Comparison of ENCODE assay signal across 9 mouse cellular contexts in the genomic region with DNA sequence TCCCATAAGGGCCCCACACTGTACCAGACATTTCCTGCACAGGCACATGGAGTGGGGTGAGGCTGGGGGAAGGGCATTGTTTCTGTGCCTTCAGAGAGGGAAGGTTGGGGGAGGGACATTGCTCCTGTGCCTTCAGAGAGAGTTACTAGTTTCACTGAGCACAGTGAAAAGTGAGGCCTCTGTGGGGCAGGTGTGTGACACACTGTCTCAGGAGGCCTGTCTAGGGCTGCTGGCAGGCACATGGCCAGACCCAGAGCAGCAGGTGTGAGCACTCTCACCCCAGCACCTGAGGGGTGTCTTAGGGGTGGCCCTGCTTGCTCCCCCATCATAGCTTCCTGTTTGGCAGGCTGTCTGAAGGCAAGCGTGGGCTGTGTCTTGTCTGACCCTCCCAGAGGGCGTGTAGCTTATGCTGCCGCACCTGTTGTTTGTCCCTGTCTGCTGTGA. TPM values are rescaled to one million over a fixed set of nuclear protein-coding genes. Genes with fewer than 3 reads are reported as not detected.
DNase-seq lines count a peak whose midpoint lies in the region; ATAC-seq and TF ChIP-seq lines count a peak whose summit lies in the region.
"Had no signal": no experiment of that assay in that cellular context is flagged by ENCODE, and none has a peak within 500 bp of the region (broad histone marks: within the 10 kb centered on the region; RNA-seq: fewer than 3 reads in every experiment).

No protein-coding gene starts in this region.

- peak overlapping the region; percentile 93 for H3K4me2 ChIP-seq in liver, embryonic 11.5 days
- no peak overlapping the region for H3K4me2 ChIP-seq in midbrain, postnatal 0 days (ENCODE audit: low read depth, low read length, poor library complexity, severe bottlenecking)

- H3K9ac ChIP-seq in liver, embryonic 11.5 days (ENCODE audit: low read depth, low read length), result peak overlapping the region; percentile 53; the same call in 1 of the 2 replicates
- no peak overlapping the region for H3K9ac ChIP-seq in midbrain, postnatal 0 days (replicated peaks; ENCODE audit: low read length, poor library complexity, severe bottlenecking)

- DNase-seq in gastrocnemius, postnatal 25 days, result peak; percentile 39
- DNase-seq in gastrocnemius, postnatal 14 days, result no peak
- no peak for DNase-seq in liver, embryonic 11.5 days (ENCODE audit: low spot score)
- no peak for DNase-seq in midbrain, postnatal 0 days (ENCODE audit: low spot score)
- DNase-seq in urinary bladder, postnatal 4 days (ENCODE audit: low spot score in 2 of 2), result no peak
- DNase-seq in embryo, embryonic 10.5 days (ENCODE audit: low spot score), result no peak

- 28% methylated on average over 3 of the region's 3 CpGs for WGBS in bone marrow, adult 2 months
- WGBS in liver, embryonic 11.5 days, result 57% methylated on average over 3 of the region's 3 CpGs
- WGBS in small intestine, adult 2 months, result 19% methylated on average over 3 of the region's 3 CpGs
- WGBS in midbrain, postnatal 0 days, result 92% methylated on average over 3 of the region's 3 CpGs

- H3K27ac ChIP-seq in bone marrow, adult 2 months (ENCODE audit: control insufficient read depth, insufficient read depth, low read depth, low read length, poor library complexity), result peak overlapping the region; percentile 83
- 0 out of 2 replicates have a peak overlapping the region, but pooled peaks have one; percentile 36 for H3K27ac ChIP-seq in liver, embryonic 11.5 days (ENCODE audit: low read depth, low read length)
- H3K27ac ChIP-seq in small intestine, adult 2 months (ENCODE audit: insufficient read depth, low read depth, low read length), result peak overlapping the region; percentile 32
- no peak overlapping the region for H3K27ac ChIP-seq in midbrain, postnatal 0 days (ENCODE audit: low read depth, low read length)

- TF ChIP-seq POLR2A in bone marrow, adult 2 months (IDR thresholded peaks at IDR 0.05; ENCODE audit: borderline replicate concordance, control insufficient read depth, low read depth, low read length), result peak; percentile 48; the same call in 1 of the 2 replicates
- 0 out of 2 replicates have a peak, but pooled peaks have one; percentile 19 for TF ChIP-seq POLR2A in small intestine, adult 2 months (IDR thresholded peaks at IDR 0.05; ENCODE audit: low read depth, low read length)

- peaks cover 40% of the 10 kb centered on the region for H3K4me1 ChIP-seq in bone marrow, adult 2 months (ENCODE audit: control insufficient read depth, insufficient read depth, low read length)
- H3K4me1 ChIP-seq in liver, embryonic 11.5 days (replicated peaks; ENCODE audit: control insufficient read depth, insufficient read depth, low read length), result peaks cover 74% of the 10 kb centered on the region
- peaks cover 63% of the 10 kb centered on the region for H3K4me1 ChIP-seq in small intestine, adult 2 months (ENCODE audit: control insufficient read depth, insufficient read depth, insufficient read length, low read length)
- H3K4me1 ChIP-seq in midbrain, postnatal 0 days (ENCODE audit: insufficient read depth, low read length), result peaks cover 12% of the 10 kb centered on the region; the same call in 1 of the 2 replicates

- ATAC-seq in liver, embryonic 11.5 days (replicated peaks; ENCODE audit: low FRiP score), result no peak
- no peak for ATAC-seq in midbrain, postnatal 0 days (ENCODE audit: low FRiP score)

- intact Hi-C loops in gastrocnemius, postnatal 14 days (cut with DNase I; ENCODE audit: low total_unique reads), result no loop called here

- TF ChIP-seq CTCF in bone marrow, adult 2 months (IDR thresholded peaks at IDR 0.05; ENCODE audit: control insufficient read depth, insufficient read depth, low read length), result no peak
- TF ChIP-seq CTCF in small intestine, adult 2 months (IDR thresholded peaks at IDR 0.05; ENCODE audit: extremely low read depth, insufficient read length, insufficient replicate concordance, low read depth, low read length), result no peak
- TF ChIP-seq CTCF in midbrain, postnatal 0 days (IDR thresholded peaks at IDR 0.05), result no peak

- no peaks in the 10 kb centered on the region for H3K9me3 ChIP-seq in liver, embryonic 11.5 days (ENCODE audit: control insufficient read depth, low read length)
- no peaks in the 10 kb centered on the region for H3K9me3 ChIP-seq in midbrain, postnatal 0 days (ENCODE audit: low read length)

- no peaks in the 10 kb centered on the region for H3K27me3 ChIP-seq in liver, embryonic 11.5 days (replicated peaks; ENCODE audit: control insufficient read depth, insufficient read depth, low read length)
- H3K27me3 ChIP-seq in small intestine, adult 2 months (ENCODE audit: control insufficient read depth, insufficient read depth, low read length), result no peaks in the 10 kb centered on the region
- H3K27me3 ChIP-seq in midbrain, postnatal 0 days (ENCODE audit: insufficient read depth, low read length), result no peaks in the 10 kb centered on the region

- H3K4me3 ChIP-seq in bone marrow, adult 2 months (replicated peaks; ENCODE audit: control insufficient read depth, low read depth, low read length), result peak overlapping the region; percentile 93
- H3K4me3 ChIP-seq in liver, embryonic 11.5 days (ENCODE audit: low read depth, low read length), result peak overlapping the region; percentile 94
- H3K4me3 ChIP-seq in small intestine, adult 2 months (ENCODE audit: low read depth, low read length), result 0 out of 2 replicates have a peak overlapping the region, but pooled peaks have one; percentile 1
- no peak overlapping the region for H3K4me3 ChIP-seq in midbrain, postnatal 0 days (ENCODE audit: low read depth, low read length)

- peaks cover 80% of the 10 kb centered on the region for H3K36me3 ChIP-seq in liver, embryonic 11.5 days (ENCODE audit: control insufficient read depth, insufficient read depth, low read length)
- H3K36me3 ChIP-seq in small intestine, adult 2 months (ENCODE audit: control insufficient read depth, insufficient read depth, low read length), result peaks cover 10% of the 10 kb centered on the region; the same call in 1 of the 2 replicates
- peaks cover 7% of the 10 kb centered on the region for H3K36me3 ChIP-seq in midbrain, postnatal 0 days (ENCODE audit: insufficient read depth, low read length)

RNA-seq across cellular contexts. Expression of a gene that starts 6.4 kb away (rescaled TPM):
- total RNA-seq in gastrocnemius, postnatal 25 days (2021), result 100 to 1,000 TPM; 205 to 217 TPM
- 100 to 1,000 TPM; 132 to 175 TPM for total RNA-seq in gastrocnemius, postnatal 14 days (2021)
- polyA plus RNA-seq in bone marrow, adult 2 months (2011; ENCODE audit: insufficient read depth, insufficient read length, low replicate concordance, missing spikeins), result 204 and 219 TPM in 2 replicates
- 209 and 222 TPM in 2 replicates for polyA plus RNA-seq in liver, embryonic 11.5 days (2014; fragmentation: Nextera tagmentation; extraction: Ambion mirVana)
- polyA plus RNA-seq in small intestine, adult 2 months (2012; rRNA removed), result 87.9 and 148 TPM in 2 replicates
- 7.6 and 8.4 TPM in 2 replicates for total RNA-seq in midbrain, postnatal 0 days (2014; rRNA removed)
- polyA plus RNA-seq in midbrain, postnatal 0 days (2015; fragmentation: Nextera tagmentation; extraction: Ambion mirVana), result 7.3 and 7.4 TPM in 2 replicates

RNA-seq across cellular contexts. Expression of a gene that starts 26.8 kb away (rescaled TPM):
- 10 to 100 TPM; 11.8 to 12.7 TPM for total RNA-seq in gastrocnemius, postnatal 25 days (2021)
- 10 to 100 TPM; 20.0 to 23.6 TPM for total RNA-seq in gastrocnemius, postnatal 14 days (2021)
- polyA plus RNA-seq in bone marrow, adult 2 months (2011; ENCODE audit: insufficient read depth, insufficient read length, low replicate concordance, missing spikeins), result 55.2 and 61.5 TPM in 2 replicates
- polyA plus RNA-seq in liver, embryonic 11.5 days (2014; fragmentation: Nextera tagmentation; extraction: Ambion mirVana), result 172 and 181 TPM in 2 replicates
- 20.5 and 33.1 TPM in 2 replicates for polyA plus RNA-seq in small intestine, adult 2 months (2012; rRNA removed)
- 93.8 and 98.3 TPM in 2 replicates for total RNA-seq in midbrain, postnatal 0 days (2014; rRNA removed)
- 127 and 130 TPM in 2 replicates for polyA plus RNA-seq in midbrain, postnatal 0 days (2015; fragmentation: Nextera tagmentation; extraction: Ambion mirVana)

RNA-seq across cellular contexts. Expression of a gene that starts 49.2 kb away (rescaled TPM):
- not detected for total RNA-seq in gastrocnemius, postnatal 25 days (2021)
- under 1 TPM in 1 of 2 experiments, not detected in 1; 0.11 TPM for total RNA-seq in gastrocnemius, postnatal 14 days (2021)
- polyA plus RNA-seq in bone marrow, adult 2 months (2011; ENCODE audit: insufficient read depth, insufficient read length, low replicate concordance, missing spikeins), result 0.70 TPM in 1 of 2 replicates, not detected in the other
- 0.13 TPM in 1 of 2 replicates, not detected in the other for polyA plus RNA-seq in liver, embryonic 11.5 days (2014; fragmentation: Nextera tagmentation; extraction: Ambion mirVana)
- polyA plus RNA-seq in small intestine, adult 2 months (2012; rRNA removed), result 0.05 and 0.25 TPM in 2 replicates
- total RNA-seq in midbrain, postnatal 0 days (2014; rRNA removed), result 1.7 and 2.8 TPM in 2 replicates
- polyA plus RNA-seq in midbrain, postnatal 0 days (2015; fragmentation: Nextera tagmentation; extraction: Ambion mirVana), result 1.1 and 1.6 TPM in 2 replicates
- total RNA-seq: gastrocnemius, adult 8-10 months had no signal

Comparison
In these comparisons a context has a peak if more than half of its experiments do, and no peak if none do; other contexts are left out.
1. RNA of a gene that starts 6.4 kb away (polyA plus RNA-seq): 204 to 219 TPM in bone marrow, adult 2 months, 209 to 222 TPM in liver, embryonic 11.5 days and 87.9 to 148 TPM in small intestine, adult 2 months; 7.3 to 7.4 TPM in midbrain, postnatal 0 days; every median in the first group is over 10 times any median in the second.